Mouse (Mus musculus) hindbrain, embryonic 10.5 days (tissue): Measurements from ENCODE around the gene Cyb561. TPM values are rescaled to one million over a fixed set of nuclear protein-coding genes. Genes with fewer than 3 reads are reported as not detected.

Experiments
- DNase-seq: peaks from one replicate; pipeline ENCODE4 v3.0.0-alpha.2; 2017; ENCODE audit warnings: low spot score
- H3K27ac ChIP-seq: fragments of 300-500 bp; sonication (generic); 2 replicates; pipeline ENCODE4 v1.5.1; 2016; ENCODE audit warnings: mild to moderate bottlenecking, moderate library complexity
- H3K27me3 ChIP-seq: fragments of 300-500 bp; sonication (generic); 2 replicates; pipeline ENCODE4 v1.6.1; 2016; ENCODE audit warnings: mild to moderate bottlenecking; ENCODE audit not compliant: poor library complexity, insufficient read depth, severe bottlenecking
- H3K36me3 ChIP-seq: fragments of 300-500 bp; sonication (generic); 2 replicates; pipeline ENCODE4 v1.6.1; 2016; ENCODE audit warnings: mild to moderate bottlenecking, moderate library complexity
- H3K4me1 ChIP-seq: fragments of 300-500 bp; sonication (generic); replicated peaks from 2 replicates; pipeline ENCODE4 v1.6.1; 2016; ENCODE audit warnings: mild to moderate bottlenecking
- H3K4me3 ChIP-seq: fragments of 300-500 bp; sonication (generic); 2 replicates; pipeline ENCODE4 v1.5.1; 2016; ENCODE audit warnings: mild to moderate bottlenecking, moderate library complexity
- H3K9me3 ChIP-seq: fragments of 300-500 bp; sonication (generic); 2 replicates; pipeline ENCODE4 v1.6.1; 2016; ENCODE audit warnings: mild to moderate bottlenecking, moderate library complexity
- WGBS: fragments of 180-500 bp; shearing (Covaris S2); methylation state at CpG from one replicate; pipeline ENCODE4 v1.1.7; 2016; 5-methylcytosine and 5-hydroxymethylcytosine counted together
- polyA plus RNA-seq: library from polyadenylated mRNA; unstranded; fragments of >200 nt; fragmentation: Nextera tagmentation; extraction: Ambion mirVana; gene quantifications from 2 replicates; pipeline ENCODE4 v1.2.1, GENCODE M21; 2016

The Cyb561 gene
- polyA plus RNA-seq, 1 experiment from 2014 or later = 23.6 TPM

GRCm38 (mm10) chr11:105969516-105969915 lies 16.4 kb upstream of the Cyb561 start:
- WGBS = 54% methylated on average over 1 of the region's 1 CpGs
- Histone ChIP-seq H3K27ac (no peak overlapping the region), H3K36me3 (no peaks in the 10 kb centered on the region), H3K4me3 (no peak overlapping the region), H3K27me3 (peaks cover 68% of the 10 kb centered on the region), H3K4me1 (peaks cover 25% of the 10 kb centered on the region), H3K9me3 (no peaks in the 10 kb centered on the region)
- DNase-seq = no peak

- peaks cover 68% of the 10 kb centered on the region for H3K27me3 ChIP-seq
These were observed 15.8 kb upstream of the Cyb561 start for GRCm38 (mm10) chr11:105968948-105969347.

GRCm38 (mm10) chr11:105967741-105968574 lies 14.8 kb upstream of the Cyb561 start, which contains the start of gene Ace:
TSS of gene Ace (plus strand) at chr11:105967945.
- peaks cover 63% of the 10 kb centered on the region for H3K27me3 ChIP-seq
- no peaks in the 10 kb centered on the region for H3K9me3 ChIP-seq
- H3K36me3 ChIP-seq = no peaks in the 10 kb centered on the region
- H3K4me1 ChIP-seq = peaks cover 25% of the 10 kb centered on the region
- peak within 1 kb of the TSS; percentile 73 for H3K27ac ChIP-seq
- H3K4me3 ChIP-seq = peak within 1 kb of the TSS; percentile 68
- DNase-seq = peak; percentile 49
- WGBS = under 1% methylated on average over 76 of the region's 76 CpGs

More at GRCm38 (mm10) chr11:105968948-105969347, 15.8 kb upstream of the Cyb561 start:
- 48% methylated on average over 10 of the region's 10 CpGs for WGBS
- peaks cover 25% of the 10 kb centered on the region for H3K4me1 ChIP-seq
- no peaks in the 10 kb centered on the region for H3K9me3 ChIP-seq
- no peaks in the 10 kb centered on the region for H3K36me3 ChIP-seq
- H3K27ac ChIP-seq = no peak overlapping the region
- DNase-seq = no peak
- peak overlapping the region; percentile 68; the same call in 1 of the 2 replicates for H3K4me3 ChIP-seq

GRCm38 (mm10) chr11:105966288-105966687 lies 13.2 kb upstream of the Cyb561 start:
- no peak overlapping the region for H3K27ac ChIP-seq
- DNase-seq = no peak
- WGBS = 71% methylated on average over 4 of the region's 4 CpGs
- H3K4me3 ChIP-seq = no peak overlapping the region
- H3K27me3 ChIP-seq = peaks cover 58% of the 10 kb centered on the region
- no peaks in the 10 kb centered on the region for H3K36me3 ChIP-seq
- no peaks in the 10 kb centered on the region for H3K9me3 ChIP-seq
- H3K4me1 ChIP-seq = peaks cover 25% of the 10 kb centered on the region

- Histone ChIP-seq H3K36me3 (no peaks in the 10 kb centered on the region), H3K27me3 (peaks cover 43% of the 10 kb centered on the region), H3K9me3 (no peaks in the 10 kb centered on the region), H3K4me1 (peaks cover 25% of the 10 kb centered on the region), H3K27ac (no peak overlapping the region), H3K4me3 (no peak overlapping the region)
- no peak for DNase-seq
- WGBS = 69% methylated on average over 5 of the region's 5 CpGs
These were observed 11.6 kb upstream of the Cyb561 start for GRCm38 (mm10) chr11:105964691-105965090.

GRCm38 (mm10) chr11:105959355-105959754 lies 6.2 kb upstream of the Cyb561 start:
- peaks cover 16% of the 10 kb centered on the region for H3K4me1 ChIP-seq
- no peaks in the 10 kb centered on the region for H3K9me3 ChIP-seq
- DNase-seq = no peak
- H3K4me3 ChIP-seq = no peak overlapping the region
- peak overlapping the region; percentile 45; the same call in 1 of the 2 replicates for H3K27ac ChIP-seq
- no peaks in the 10 kb centered on the region for H3K36me3 ChIP-seq
- WGBS = 55% methylated on average over 17 of the region's 17 CpGs
- no peaks in the 10 kb centered on the region for H3K27me3 ChIP-seq

- H3K9me3 ChIP-seq = no peaks in the 10 kb centered on the region
- no peak overlapping the region for H3K4me3 ChIP-seq
- 67% methylated on average over 1 of the region's 1 CpGs for WGBS
- no peaks in the 10 kb centered on the region for H3K36me3 ChIP-seq
- no peak overlapping the region for H3K27ac ChIP-seq
- peaks cover 16% of the 10 kb centered on the region for H3K4me1 ChIP-seq
- no peak for DNase-seq
- H3K27me3 ChIP-seq = no peaks in the 10 kb centered on the region
These were observed 5.4 kb upstream of the Cyb561 start for GRCm38 (mm10) chr11:105958566-105958965.

- Histone ChIP-seq H3K4me3 (no peak overlapping the region), H3K9me3 (no peaks in the 10 kb centered on the region), H3K36me3 (no peaks in the 10 kb centered on the region), H3K27ac (no peak overlapping the region), H3K4me1 (peaks cover 27% of the 10 kb centered on the region), H3K27me3 (no peaks in the 10 kb centered on the region)
- no peak for DNase-seq
- WGBS = 48% methylated on average over 6 of the region's 6 CpGs
These were observed 4.4 kb upstream of the Cyb561 start for GRCm38 (mm10) chr11:105957501-105957900.

GRCm38 (mm10) chr11:105955815-105956430 lies 2.8 kb upstream of the Cyb561 start:
- Histone ChIP-seq H3K4me1 (peaks cover 38% of the 10 kb centered on the region), H3K9me3 (no peaks in the 10 kb centered on the region), H3K27me3 (no peaks in the 10 kb centered on the region), H3K36me3 (no peaks in the 10 kb centered on the region), H3K27ac (no peak overlapping the region), H3K4me3 (no peak overlapping the region)
- no peak for DNase-seq
- WGBS = 92% methylated on average over 28 of the region's 28 CpGs

- WGBS = 89% methylated on average over 6 of the region's 6 CpGs
- H3K27me3 ChIP-seq = no peaks in the 10 kb centered on the region
- no peaks in the 10 kb centered on the region for H3K36me3 ChIP-seq
- peaks cover 38% of the 10 kb centered on the region for H3K4me1 ChIP-seq
- no peak for DNase-seq
- H3K27ac ChIP-seq = 0 out of 2 replicates have a peak overlapping the region, but pooled peaks have one; percentile 23
- no peaks in the 10 kb centered on the region for H3K9me3 ChIP-seq
- no peak overlapping the region for H3K4me3 ChIP-seq
These were observed 266 bp upstream of the Cyb561 start for GRCm38 (mm10) chr11:105953402-105953801.

GRCm38 (mm10) chr11:105952111-105952510 lies 1.0 kb downstream of the Cyb561 start:
- no peaks in the 10 kb centered on the region for H3K27me3 ChIP-seq
- 85% methylated on average over 9 of the region's 9 CpGs for WGBS
- no peak overlapping the region for H3K27ac ChIP-seq
- H3K4me1 ChIP-seq = peaks cover 37% of the 10 kb centered on the region
- H3K36me3 ChIP-seq = no peaks in the 10 kb centered on the region
- H3K4me3 ChIP-seq = no peak overlapping the region
- H3K9me3 ChIP-seq = no peaks in the 10 kb centered on the region
- DNase-seq = no peak

- Histone ChIP-seq H3K4me3 (no peak overlapping the region), H3K9me3 (no peaks in the 10 kb centered on the region), H3K4me1 (peaks cover 40% of the 10 kb centered on the region), H3K27me3 (no peaks in the 10 kb centered on the region), H3K36me3 (no peaks in the 10 kb centered on the region), H3K27ac (0 out of 2 replicates have a peak overlapping the region, but pooled peaks have one; percentile 40)
- peak; percentile 42 for DNase-seq
- 43% methylated on average over 3 of the region's 3 CpGs for WGBS
These were observed 1.5 kb downstream of the Cyb561 start for GRCm38 (mm10) chr11:105951601-105952044.

- Histone ChIP-seq H3K9me3 (no peaks in the 10 kb centered on the region), H3K27me3 (peaks cover 2% of the 10 kb centered on the region; the same call in 1 of the 2 replicates), H3K4me1 (peaks cover 38% of the 10 kb centered on the region), H3K27ac (no peak overlapping the region), H3K36me3 (no peaks in the 10 kb centered on the region), H3K4me3 (no peak overlapping the region)
- WGBS = 70% methylated on average over 4 of the region's 4 CpGs
- no peak for DNase-seq
These were observed 2.6 kb downstream of the Cyb561 start for GRCm38 (mm10) chr11:105950519-105950918.
